Mouse (Mus musculus): Measurements from ENCODE around the gene Hoxd4.

- TF ChIP-seq GATA1 (IDR thresholded peaks at IDR 0.05; ENCODE audit: low read length) (no peak), TAL1 (IDR thresholded peaks at IDR 0.05; ENCODE audit: low read length) (no peak)
These were observed 36.7 kb upstream of the Hoxd4 start, which contains the start of gene Hoxd12 for GRCm38 (mm10) chr2:74674881-74675665.
